Mouse (Mus musculus): ENCODE results near the gene Cmtm4.

DNA sequence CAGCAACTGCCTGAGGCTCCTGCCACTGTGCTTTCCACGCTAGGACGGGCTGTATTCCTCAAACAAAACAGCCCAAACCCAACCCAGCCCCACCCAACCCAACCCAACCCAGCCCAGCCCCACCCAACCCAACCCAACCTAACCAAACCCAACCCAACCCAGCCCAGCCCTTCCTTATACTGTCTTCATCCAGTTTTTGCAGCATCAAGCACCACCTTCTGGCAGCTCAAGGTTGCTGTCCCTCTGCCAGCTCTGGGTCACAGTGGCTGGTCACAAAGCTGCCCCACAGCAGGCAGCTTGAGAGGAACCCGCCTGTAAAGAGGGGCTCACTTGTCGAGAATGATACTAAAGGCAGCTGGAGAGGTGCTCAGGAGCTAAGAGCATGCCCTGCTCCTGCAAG is 38.7 kb upstream of the Cmtm4 start:
- peak; percentile 40; the same call in 1 of the 2 replicates for TF ChIP-seq CTCF (IDR thresholded peaks at IDR 0.05; ENCODE audit: borderline replicate concordance, insufficient read depth, low read depth, low read length)
- TF ChIP-seq POLR2A (IDR thresholded peaks at IDR 0.05; ENCODE audit: borderline replicate concordance, insufficient read depth, low read length): no peak
